Comparison of ENCODE assay signal across 9 mouse cellular contexts in the genomic region with DNA sequence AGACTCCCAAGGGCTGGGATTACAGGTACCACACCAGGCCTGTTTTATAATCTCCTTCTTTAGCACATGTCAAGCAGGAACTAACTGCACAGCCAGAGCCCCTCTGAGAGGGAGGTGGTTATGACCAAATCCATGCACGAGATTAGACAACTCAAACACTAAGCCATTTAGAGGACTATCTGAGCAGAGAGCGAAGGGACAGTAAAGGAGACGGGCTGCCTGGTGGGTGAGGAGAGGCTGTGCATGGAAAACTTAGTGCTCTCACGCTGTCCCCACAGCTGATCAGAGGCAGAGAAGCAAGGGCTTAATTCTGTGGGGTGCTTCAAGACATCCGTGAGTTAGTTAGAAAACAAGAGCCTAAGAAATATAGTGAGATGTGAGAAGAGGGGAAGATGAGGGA. TPM values are rescaled to one million over a fixed set of nuclear protein-coding genes. Genes with fewer than 3 reads are reported as not detected.
A peak's percentile ranks its signal among the peaks of the same experiment; 100 is the strongest.
DNase-seq lines count a peak whose midpoint lies in the region; ATAC-seq and TF ChIP-seq lines count a peak whose summit lies in the region.
"Had no signal": no experiment of that assay in that cellular context is flagged by ENCODE, and none has a peak within 500 bp of the region (broad histone marks: within the 10 kb centered on the region; RNA-seq: fewer than 3 reads in every experiment).

No protein-coding gene starts in this region.

- H3K27ac ChIP-seq in lung, embryonic 14.5 days (ENCODE audit: low read depth), result no peak overlapping the region
- H3K27ac ChIP-seq in intestine, postnatal 0 days (ENCODE audit: low read depth, low read length), result no peak overlapping the region
- H3K27ac ChIP-seq in olfactory bulb, adult 2 months (ENCODE audit: insufficient read depth, low read depth, low read length), result no peak overlapping the region; the same call in 1 of the 2 replicates
- H3K27ac ChIP-seq: liver, embryonic 15.5 days had no signal

- WGBS in lung, embryonic 14.5 days, result 15% methylated on average over 5 of the region's 5 CpGs
- 19% methylated on average over 5 of the region's 5 CpGs for WGBS in intestine, postnatal 0 days
- 29% methylated on average over 5 of the region's 5 CpGs for WGBS in olfactory bulb, adult 2 months

- no peak for TF ChIP-seq CTCF in lung, embryonic 14.5 days (IDR thresholded peaks at IDR 0.05; ENCODE audit: low read depth)
- TF ChIP-seq CTCF in intestine, postnatal 0 days (IDR thresholded peaks at IDR 0.05; ENCODE audit: low read depth), result no peak
- TF ChIP-seq CTCF in olfactory bulb, adult 2 months (IDR thresholded peaks at IDR 0.05; ENCODE audit: insufficient read depth, low read depth, low read length), result no peak

- H3K27me3 ChIP-seq in lung, embryonic 14.5 days (ENCODE audit: insufficient read depth, low read length), result no peaks in the 10 kb centered on the region
- H3K27me3 ChIP-seq in intestine, postnatal 0 days (replicated peaks; ENCODE audit: control insufficient read depth, insufficient read depth, low read length), result no peaks in the 10 kb centered on the region

- TF ChIP-seq POLR2A in olfactory bulb, adult 2 months (IDR thresholded peaks at IDR 0.05; ENCODE audit: insufficient read depth, low read depth, low read length), result no peak

- peak overlapping the region; percentile 34 for H3K4me3 ChIP-seq in lung, embryonic 14.5 days (ENCODE audit: low read depth, low read length)
- H3K4me3 ChIP-seq in intestine, postnatal 0 days (ENCODE audit: low read depth, low read length), result 0 out of 2 replicates have a peak overlapping the region, but pooled peaks have one; percentile 11
- peak overlapping the region; percentile 33 for H3K4me3 ChIP-seq in olfactory bulb, adult 2 months (ENCODE audit: insufficient read depth, low read depth, low read length)
- H3K4me3 ChIP-seq: liver, embryonic 15.5 days had no signal

- peak; percentile 45; the same call in 1 of the 2 replicates for ATAC-seq in cerebellum, adult (ENCODE audit: insufficient number of reproducible peaks, low FRiP score, low TSS enrichment)
- ATAC-seq in lung, embryonic 14.5 days (ENCODE audit: insufficient read depth), result peak; percentile 5; the same call in 1 of the 2 replicates
- ATAC-seq in intestine, postnatal 0 days, result no peak

- 0 out of 2 replicates have a peak, but pooled peaks cover 4% of the 10 kb centered on the region for H3K4me1 ChIP-seq in lung, embryonic 14.5 days (ENCODE audit: insufficient read depth)
- no peaks in the 10 kb centered on the region for H3K4me1 ChIP-seq in intestine, postnatal 0 days (replicated peaks; ENCODE audit: control insufficient read depth, insufficient read depth, low read length)
- H3K4me1 ChIP-seq in olfactory bulb, adult 2 months (ENCODE audit: control insufficient read depth, insufficient read depth, low read length), result peaks cover 21% of the 10 kb centered on the region

- H3K4me2 ChIP-seq in lung, embryonic 14.5 days, result peak overlapping the region; percentile 75
- H3K4me2 ChIP-seq in intestine, postnatal 0 days (replicated peaks; ENCODE audit: low read depth), result peak overlapping the region; percentile 55

- H3K9me3 ChIP-seq in lung, embryonic 14.5 days (ENCODE audit: low read depth, low read length), result no peaks in the 10 kb centered on the region
- H3K9me3 ChIP-seq in intestine, postnatal 0 days (ENCODE audit: control insufficient read depth), result no peaks in the 10 kb centered on the region
- H3K9me3 ChIP-seq: liver, embryonic 15.5 days had no signal

- peak overlapping the region; percentile 46 for H3K9ac ChIP-seq in lung, embryonic 14.5 days
- H3K9ac ChIP-seq in intestine, postnatal 0 days (ENCODE audit: low read depth, low read length), result no peak overlapping the region
- H3K9ac ChIP-seq: liver, embryonic 15.5 days had no signal

- H3K36me3 ChIP-seq in lung, embryonic 14.5 days (ENCODE audit: insufficient read depth), result no peaks in the 10 kb centered on the region
- H3K36me3 ChIP-seq in intestine, postnatal 0 days (ENCODE audit: control insufficient read depth, insufficient read depth), result no peaks in the 10 kb centered on the region
- H3K36me3 ChIP-seq: liver, embryonic 15.5 days had no signal

- no peak for DNase-seq in cerebellum, adult 9-10 months
- DNase-seq in lung, embryonic 14.5 days, result no peak
- DNase-seq in lung, postnatal 10 days, result no peak
- no peak for DNase-seq in thymus, adult 18-20 months
- DNase-seq in lung, adult 18-20 months, result no peak

RNA-seq across cellular contexts. Expression of a gene that starts 30.9 kb away (rescaled TPM):
- 3.0 and 3.4 TPM in 2 replicates for polyA plus RNA-seq in lung, embryonic 14.5 days (2014; fragmentation: Nextera tagmentation; extraction: Ambion mirVana)
- polyA plus RNA-seq in intestine, postnatal 0 days (2015; fragmentation: Nextera tagmentation; extraction: Ambion mirVana), result 0.42 and 0.44 TPM in 2 replicates
- not detected in 2 replicates for polyA plus RNA-seq in olfactory bulb, adult 2 months (2012; ENCODE audit: insufficient read depth, insufficient read length, low replicate concordance, missing spikeins)

RNA-seq across cellular contexts. Expression of a gene that starts 31.0 kb away (rescaled TPM):
- polyA plus RNA-seq in lung, embryonic 14.5 days (2014; fragmentation: Nextera tagmentation; extraction: Ambion mirVana), result 9.7 and 9.9 TPM in 2 replicates
- polyA plus RNA-seq in intestine, postnatal 0 days (2015; fragmentation: Nextera tagmentation; extraction: Ambion mirVana), result 4.6 and 5.2 TPM in 2 replicates
- not detected in 2 replicates for polyA plus RNA-seq in olfactory bulb, adult 2 months (2012; ENCODE audit: insufficient read depth, insufficient read length, low replicate concordance, missing spikeins)

RNA-seq across cellular contexts. Expression of a gene that starts 49.6 kb away (rescaled TPM):
- polyA plus RNA-seq in lung, embryonic 14.5 days (2014; fragmentation: Nextera tagmentation; extraction: Ambion mirVana), result 0.04 TPM in 1 of 2 replicates, not detected in the other
- 0.08 and 0.09 TPM in 2 replicates for polyA plus RNA-seq in intestine, postnatal 0 days (2015; fragmentation: Nextera tagmentation; extraction: Ambion mirVana)
- not detected in 2 replicates for polyA plus RNA-seq in olfactory bulb, adult 2 months (2012; ENCODE audit: insufficient read depth, insufficient read length, low replicate concordance, missing spikeins)
- polyA plus RNA-seq: liver, embryonic 15.5 days had no signal

RNA-seq across cellular contexts. Expression of a gene that starts 58.7 kb away (rescaled TPM):
- polyA plus RNA-seq in lung, embryonic 14.5 days (2014; fragmentation: Nextera tagmentation; extraction: Ambion mirVana), result 31.1 and 31.3 TPM in 2 replicates
- 10.1 and 10.8 TPM in 2 replicates for polyA plus RNA-seq in intestine, postnatal 0 days (2015; fragmentation: Nextera tagmentation; extraction: Ambion mirVana)
- not detected in 2 replicates for polyA plus RNA-seq in olfactory bulb, adult 2 months (2012; ENCODE audit: insufficient read depth, insufficient read length, low replicate concordance, missing spikeins)
